Mouse (Mus musculus): ENCODE measurements around the gene Rabac1. TPM values are rescaled to one million over a fixed set of nuclear protein-coding genes. Genes with fewer than 3 reads are reported as not detected.

Gene Rabac1
- total RNA-seq, 1 experiment from 2014 or later, result 201 TPM

DNA sequence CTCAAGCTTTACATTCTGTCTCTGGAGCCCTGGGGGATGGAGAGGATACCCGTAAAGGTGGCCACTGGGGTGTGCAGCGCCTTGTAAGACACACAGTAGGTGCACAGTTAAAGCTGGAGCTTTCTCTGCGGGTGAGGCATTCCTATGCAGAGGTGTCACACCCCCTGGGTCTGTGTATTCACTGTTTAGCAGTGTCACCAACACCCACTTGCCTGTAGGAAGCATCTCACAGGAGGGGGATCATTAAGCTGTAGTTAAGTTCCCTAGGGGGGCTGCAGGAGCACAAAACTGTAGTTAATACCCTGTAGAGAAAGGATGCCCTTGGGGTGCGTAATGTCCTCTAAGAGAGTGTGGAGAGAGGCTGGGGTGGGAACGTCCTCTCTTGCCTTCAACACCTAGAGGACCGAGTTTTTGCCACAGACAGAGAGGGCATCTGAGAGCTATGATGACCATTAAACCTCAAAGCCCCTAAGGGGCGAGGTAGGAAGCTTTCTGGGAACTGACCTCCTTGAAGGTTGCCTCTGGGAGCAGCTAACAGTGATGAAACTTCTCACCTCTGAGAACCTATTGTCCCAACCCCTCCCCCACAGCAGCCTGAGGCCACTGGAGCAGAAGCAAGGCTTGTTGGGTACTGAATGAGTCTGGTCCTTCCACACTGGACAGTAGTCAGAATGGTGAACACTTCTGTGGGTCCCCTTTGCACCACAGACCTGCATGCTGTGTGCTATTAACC is 25.1 kb downstream of the Rabac1 start:
- no peak for ATAC-seq (ENCODE audit: extremely low read depth, insufficient number of reproducible peaks, low FRiP score, poor library complexity, severe bottlenecking)

DNA sequence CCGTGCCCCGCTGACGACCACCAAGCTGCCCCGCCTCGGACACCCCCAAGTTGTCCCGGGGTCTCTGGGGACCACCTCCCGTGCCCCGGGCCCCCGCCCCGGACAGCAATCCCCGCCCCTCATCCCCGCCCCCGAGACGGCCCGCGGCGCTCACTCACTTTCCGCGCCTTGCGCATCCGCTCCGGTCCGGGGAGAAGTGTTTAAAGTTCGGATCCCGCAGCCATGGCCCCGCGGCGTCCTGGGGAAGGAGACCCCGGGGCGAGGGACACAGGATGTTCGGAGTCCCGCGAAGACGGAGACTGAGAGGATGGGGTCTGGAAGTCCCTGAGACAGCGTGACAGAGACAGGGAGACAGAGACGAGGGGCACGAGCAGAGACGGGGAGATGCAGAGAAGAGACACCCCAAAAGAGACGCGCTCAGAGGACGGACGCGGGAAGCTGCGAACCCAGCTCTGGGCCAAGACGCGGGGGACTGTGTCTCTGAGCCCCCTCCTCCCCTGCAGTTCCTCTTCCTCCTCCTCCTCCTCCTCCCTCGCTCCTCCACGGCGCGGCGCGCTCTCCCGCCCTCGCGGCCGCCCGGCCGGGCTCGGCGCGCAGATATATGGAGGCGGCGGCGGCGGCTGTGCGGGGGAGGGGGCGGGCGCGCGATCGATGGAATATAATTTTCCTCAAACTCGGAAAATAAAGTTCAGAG is 28.1 kb downstream of the Rabac1 start, which contains the start of gene Gm4881:
Gene Gm4881, minus strand, starts transcription at position 238 of the 694 bp plus-strand sequence.
- ATAC-seq (ENCODE audit: extremely low read depth, insufficient number of reproducible peaks, low FRiP score, poor library complexity, severe bottlenecking), result no peak

DNA sequence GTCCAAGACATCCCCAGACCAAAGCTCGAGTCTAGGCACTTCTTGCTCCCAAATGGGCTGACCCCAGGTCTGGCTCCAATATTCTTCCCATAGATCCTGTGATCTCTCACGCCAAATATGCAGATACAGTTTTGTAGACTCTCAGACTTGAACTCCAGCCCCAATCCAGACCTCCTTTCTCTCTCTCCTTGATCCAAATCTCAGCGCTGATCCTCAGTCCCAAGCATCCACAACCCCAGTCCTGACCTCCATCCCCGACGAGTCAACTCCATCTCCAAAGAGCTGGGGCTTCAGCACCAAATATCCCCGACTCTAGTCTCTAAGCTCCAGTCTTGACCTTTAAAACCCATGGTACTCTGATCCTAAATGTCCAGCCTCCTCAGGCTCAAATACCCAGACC is 28.9 kb downstream of the Rabac1 start:
- no peak for ATAC-seq (ENCODE audit: extremely low read depth, insufficient number of reproducible peaks, low FRiP score, poor library complexity, severe bottlenecking)

DNA sequence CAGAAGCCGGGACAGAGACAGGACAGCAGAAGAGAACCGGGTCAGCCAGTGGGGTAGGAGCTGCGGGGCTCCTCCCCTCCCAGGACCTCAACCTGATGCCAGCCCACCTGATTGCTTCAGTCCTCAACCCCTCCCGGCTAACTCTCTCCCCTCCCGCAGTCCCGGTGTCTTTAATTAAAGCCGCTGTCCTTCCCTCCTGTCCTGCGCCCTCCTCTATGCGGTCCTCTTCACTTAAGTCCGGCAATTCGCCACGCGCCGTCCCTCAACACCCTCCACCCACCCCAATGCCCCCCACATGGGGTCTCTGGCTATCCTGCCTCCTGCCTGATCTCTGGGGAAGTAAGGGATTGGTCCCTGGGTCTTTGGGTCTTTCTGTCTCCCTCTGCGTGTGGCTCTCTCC is 40.9 kb downstream of the Rabac1 start:
- ATAC-seq (ENCODE audit: extremely low read depth, insufficient number of reproducible peaks, low FRiP score, poor library complexity, severe bottlenecking), result no peak

DNA sequence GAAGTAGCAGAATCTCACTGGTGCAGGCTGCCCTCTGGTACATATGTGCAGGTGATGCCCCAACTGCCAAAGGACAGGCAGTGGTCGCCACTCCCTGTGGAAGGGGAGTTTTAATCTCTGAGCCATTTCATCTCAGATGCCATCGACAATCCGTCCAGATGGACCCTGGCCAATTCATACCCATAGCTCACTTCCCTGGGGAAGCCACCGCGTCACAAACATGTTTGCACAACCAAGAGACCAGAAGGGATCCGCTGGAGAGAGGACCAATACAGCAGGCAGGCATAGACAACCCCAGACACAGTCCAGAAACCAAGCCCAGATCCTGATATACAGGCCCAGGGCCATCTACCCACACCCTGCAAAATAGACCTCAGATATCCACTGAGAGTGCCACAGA is 42.1 kb downstream of the Rabac1 start:
- no peak for ATAC-seq (ENCODE audit: extremely low read depth, insufficient number of reproducible peaks, low FRiP score, poor library complexity, severe bottlenecking)

Other genes starting within 250 kb of the Rabac1 start
- not detected in 2 replicates for gene Gm4763, start 245.8 kb downstream of the Rabac1 start, total RNA-seq (2017)
- gene Cd177, start 212.4 kb downstream of the Rabac1 start, total RNA-seq (2017), result 40.7 and 50.3 TPM in 2 replicates
- 30.5 and 43.1 TPM in 2 replicates for gene Ceacam10, start 195.5 kb downstream of the Rabac1 start, total RNA-seq (2017)
- 5.2 and 7.1 TPM in 2 replicates for gene Gm9844, start 110.5 kb downstream of the Rabac1 start, total RNA-seq (2017)
- gene Lypd4, start 102.8 kb downstream of the Rabac1 start, total RNA-seq (2017), result not detected in 2 replicates
- not detected in 2 replicates for gene Dmrtc2, start 102.7 kb downstream of the Rabac1 start, total RNA-seq (2017)
- gene Rps19, start 88.4 kb downstream of the Rabac1 start, total RNA-seq (2017), result 834 and 844 TPM in 2 replicates
- gene Cd79a, start 75.4 kb downstream of the Rabac1 start, total RNA-seq (2017), result 464 and 482 TPM in 2 replicates
- 473 and 474 TPM in 2 replicates for gene Arhgef1, start 69.8 kb downstream of the Rabac1 start, total RNA-seq (2017)
- not detected in 2 replicates for gene Gm4881, start 28.3 kb downstream of the Rabac1 start, total RNA-seq (2017)
- gene Atp1a3, start 33.2 kb upstream of the Rabac1 start, total RNA-seq (2017), result 60.2 and 66.9 TPM in 2 replicates
- 1.1 and 2.1 TPM in 2 replicates for gene Grik5, start 99.6 kb upstream of the Rabac1 start, total RNA-seq (2017)
- gene Zfp574, start 99.8 kb upstream of the Rabac1 start, total RNA-seq (2017), result 11.6 and 11.9 TPM in 2 replicates
- gene Pou2f2, start 207.0 kb upstream of the Rabac1 start, total RNA-seq (2017), result 47.4 and 53.1 TPM in 2 replicates
- 85.2 and 92.0 TPM in 2 replicates for gene Dedd2, start 247.9 kb upstream of the Rabac1 start, total RNA-seq (2017)
- 9.6 and 10.0 TPM in 2 replicates for gene Zfp526, start 248.7 kb upstream of the Rabac1 start, total RNA-seq (2017)

All from neutrophil, adult 5-6 weeks (primary cell).